Mouse (Mus musculus): ENCODE results near the gene Tns4.

Gene Tns4

DNA sequence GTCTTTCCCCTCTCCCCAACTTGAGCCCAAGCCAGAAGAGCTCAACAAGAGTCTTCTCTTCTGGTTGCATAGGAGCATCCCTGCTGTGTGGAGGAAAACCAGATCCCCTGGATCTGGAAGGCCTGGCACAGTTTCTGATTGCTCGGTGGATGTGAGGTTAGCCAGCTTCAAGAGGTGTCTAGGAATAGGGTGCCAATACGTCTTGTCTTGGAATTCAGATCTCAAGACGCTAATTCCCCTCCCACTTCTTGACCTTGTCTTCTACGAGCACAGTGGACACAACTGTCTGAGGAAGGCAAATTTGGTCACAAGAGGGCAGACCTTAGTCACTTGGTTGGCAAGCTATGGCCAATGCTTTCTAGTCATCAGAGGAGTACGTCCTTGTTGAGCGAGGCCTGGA, 45.5 kb downstream of the Tns4 start:
- no peak for DNase-seq

DNA sequence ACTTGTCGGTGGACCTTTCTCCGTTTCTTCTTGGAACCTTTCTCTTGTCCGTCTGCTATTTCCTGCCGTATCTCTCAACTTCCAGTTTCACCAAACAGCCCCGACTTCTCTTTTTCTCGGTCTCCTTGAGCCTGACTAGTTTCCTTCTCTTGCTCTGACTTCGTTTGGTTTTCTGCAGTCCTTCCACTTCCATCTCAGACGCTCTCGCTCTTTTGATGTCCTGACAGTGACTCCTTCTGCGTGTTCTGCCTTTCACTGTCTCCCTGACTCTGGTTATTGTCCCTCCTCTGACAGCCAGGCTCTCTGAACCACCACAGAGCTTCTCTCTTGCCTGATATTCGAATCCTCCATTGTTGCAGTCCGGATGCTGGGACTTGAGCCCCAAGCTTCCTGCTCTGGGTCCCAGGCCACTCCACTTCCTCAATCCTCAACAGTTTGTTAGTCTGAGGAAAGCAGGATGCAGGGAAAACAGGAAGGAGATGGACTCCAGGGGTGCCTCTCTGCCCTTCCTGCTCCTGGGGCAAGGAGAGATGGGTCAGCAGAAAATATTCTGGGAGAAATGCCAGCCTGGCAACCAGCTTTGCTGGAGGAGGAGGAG, 46.2 kb downstream of the Tns4 start:
- peak; percentile 67 to 77 for DNase-seq

DNA sequence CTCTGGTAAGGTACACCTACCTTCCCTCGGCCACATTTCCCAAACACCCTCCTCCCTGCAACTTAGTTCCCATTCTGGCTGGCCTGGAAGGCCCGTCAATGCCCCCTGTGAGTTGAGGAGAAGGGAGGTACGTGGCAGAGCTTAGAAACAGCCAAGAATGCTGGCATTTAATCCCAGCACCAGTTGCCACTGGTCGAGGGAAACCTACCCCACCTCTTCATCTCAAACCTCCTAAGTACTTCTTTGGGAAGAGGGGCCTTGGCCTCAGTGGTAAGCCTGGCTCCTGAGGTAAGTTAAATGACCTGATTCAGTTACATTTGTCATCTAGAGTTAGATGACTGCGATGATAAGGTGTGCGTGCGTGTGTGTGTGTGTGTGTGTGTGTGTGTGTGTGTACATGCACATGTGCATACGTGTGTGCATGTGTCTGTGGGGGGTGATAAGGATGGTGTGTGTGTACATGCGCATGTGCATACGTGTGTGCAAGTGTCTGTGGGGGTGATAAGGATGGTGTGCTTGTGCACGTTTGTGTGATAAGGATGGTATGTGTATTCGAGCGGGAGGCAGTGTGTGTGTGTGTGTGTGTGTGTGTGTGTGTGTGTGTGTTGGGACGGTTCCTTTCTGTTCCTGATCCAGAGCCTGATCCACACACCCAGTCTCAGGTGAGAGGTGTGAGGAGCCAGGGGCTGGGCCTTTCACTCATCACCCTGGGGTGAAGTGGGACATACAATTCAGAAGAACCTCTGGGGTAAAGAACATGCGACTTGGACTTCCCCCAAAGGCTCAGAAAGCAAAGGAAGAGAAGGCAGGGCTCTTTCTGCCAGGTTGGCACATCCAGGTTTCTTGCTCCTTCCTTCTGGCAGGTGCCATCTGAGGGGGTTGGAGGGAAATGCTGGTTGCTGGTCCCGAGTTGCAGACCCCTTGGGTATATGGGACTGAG, 47.0 kb downstream of the Tns4 start:
- no peak for DNase-seq

DNA sequence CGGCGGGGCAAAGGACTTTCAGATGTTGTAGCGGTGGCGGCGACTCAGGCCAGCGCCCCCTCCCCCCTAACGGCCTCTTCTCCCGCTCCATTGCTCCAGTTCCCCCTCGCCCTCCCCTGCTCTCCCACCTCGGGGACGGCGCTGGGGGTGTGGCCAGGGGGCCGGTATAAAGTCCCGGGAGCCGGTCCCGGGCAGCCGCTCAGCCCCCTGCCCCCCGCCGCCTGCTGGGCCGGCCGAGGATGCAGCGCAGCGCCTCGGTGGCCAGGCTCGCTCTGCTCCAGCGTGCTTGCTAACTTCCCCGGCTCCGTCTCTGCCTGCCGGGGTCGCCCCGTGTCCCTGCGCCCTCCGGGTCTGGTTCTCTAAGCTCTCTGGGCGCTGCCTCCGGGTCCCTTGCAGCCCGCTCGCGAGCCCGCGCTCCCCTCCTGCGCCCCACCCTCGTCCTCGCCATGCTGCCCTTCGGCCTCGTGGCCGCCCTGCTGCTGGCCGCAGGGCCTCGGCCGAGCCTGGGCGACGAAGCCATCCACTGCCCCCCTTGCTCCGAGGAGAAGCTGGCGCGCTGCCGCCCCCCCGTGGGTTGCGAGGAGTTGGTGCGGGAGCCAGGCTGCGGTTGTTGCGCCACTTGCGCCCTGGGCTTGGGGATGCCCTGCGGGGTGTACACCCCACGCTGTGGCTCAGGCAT, 47.9 kb downstream of the Tns4 start, which contains the start of gene Igfbp4:
Gene Igfbp4, plus strand, starts transcription at position 194 of the 679 bp plus-strand sequence.
- DNase-seq: peak; percentile 85 to 92

DNA sequence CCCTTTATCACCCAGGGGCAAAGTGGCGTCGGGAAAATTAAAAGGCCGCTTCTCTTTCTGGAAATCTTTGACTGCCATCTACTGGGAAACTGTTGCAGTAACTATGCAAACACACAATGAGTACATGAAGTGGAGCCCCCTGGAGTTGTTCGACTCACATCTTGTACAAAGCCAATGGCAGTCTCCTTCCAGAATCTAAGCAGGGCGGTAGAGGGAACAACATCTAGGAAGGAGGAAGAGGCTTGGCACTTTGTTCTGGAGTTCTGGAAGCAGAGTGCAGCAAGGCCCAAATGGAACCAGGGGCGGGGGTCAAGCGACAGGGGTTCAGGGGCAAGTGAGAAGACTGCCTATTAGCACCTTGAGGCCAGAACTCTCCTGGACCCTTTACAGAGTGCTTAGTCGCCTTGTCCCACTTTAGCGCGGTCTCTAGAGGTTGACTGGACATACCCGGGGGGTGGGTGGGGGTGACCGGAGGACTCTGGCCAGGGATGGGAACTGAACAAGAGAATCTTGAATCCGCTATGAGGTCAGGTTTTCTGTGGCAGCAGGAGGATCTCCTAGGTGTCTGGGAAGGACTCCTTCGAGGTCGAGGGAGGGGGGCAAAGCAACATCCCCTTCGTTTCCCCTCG, 48.6 kb downstream of the Tns4 start:
- DNase-seq: peak; percentile 26 to 68

DNA sequence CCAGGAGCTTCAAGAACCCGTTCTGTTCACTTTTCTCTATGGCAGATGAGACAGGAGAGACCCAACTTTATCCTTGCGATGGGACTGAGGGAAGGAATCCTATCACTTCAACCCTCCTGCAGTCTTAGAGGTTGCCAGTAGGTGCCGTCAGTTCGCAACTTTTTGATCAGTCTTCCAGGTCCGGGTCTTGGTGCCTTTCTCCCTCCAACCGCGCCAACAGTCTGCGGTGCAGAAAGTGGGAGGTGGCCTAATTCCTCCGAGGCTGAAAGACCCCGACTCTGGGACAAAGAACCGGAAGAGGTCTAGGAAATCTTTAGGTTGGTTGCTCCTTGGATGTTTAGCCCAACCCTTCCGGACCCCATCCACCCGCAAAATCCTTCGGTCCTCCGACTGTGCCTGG, 49.3 kb downstream of the Tns4 start:
- DNase-seq: peak; percentile 86 to 89

DNA sequence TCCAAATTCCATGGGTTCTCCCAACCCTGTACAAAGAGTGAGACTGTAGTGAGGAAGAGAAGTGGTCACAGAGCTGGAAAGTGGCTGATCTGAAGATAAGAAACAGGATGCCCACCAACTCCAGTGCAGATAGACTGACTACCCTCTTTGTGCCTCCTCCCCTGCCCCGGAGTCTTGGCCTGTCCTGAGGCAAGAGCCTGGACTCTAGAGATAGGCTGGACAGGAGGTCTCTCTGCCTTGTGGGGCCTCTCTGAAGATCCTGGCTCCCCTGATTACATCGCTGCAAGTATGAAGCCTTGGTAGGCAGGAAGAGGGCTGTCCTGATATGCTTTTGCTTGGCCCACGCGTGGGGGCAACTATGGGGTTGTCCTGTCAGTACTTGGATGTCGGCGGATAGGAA, 52.9 kb downstream of the Tns4 start:
- peak in 1 of 2 experiments; percentile 14 for DNase-seq

DNA sequence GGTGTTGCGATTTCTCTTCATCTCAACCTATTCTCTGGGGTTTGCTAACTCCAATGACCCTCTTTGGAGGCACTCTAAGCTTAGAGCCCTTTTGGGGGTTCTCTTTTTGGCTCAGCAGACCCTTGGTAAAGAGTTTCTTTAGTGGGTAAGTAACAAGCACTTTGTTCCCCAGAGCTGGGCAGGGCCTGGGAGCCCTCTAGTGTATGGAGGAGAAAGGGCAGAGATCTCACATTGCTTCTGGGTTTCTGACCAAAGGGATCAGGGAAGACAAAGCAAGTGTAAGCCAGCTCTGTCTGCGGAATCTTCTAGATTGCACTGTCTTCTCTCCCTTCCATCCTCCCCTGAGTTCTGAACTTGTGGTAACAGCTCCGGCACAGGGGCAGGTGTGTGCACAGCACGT, 53.8 kb downstream of the Tns4 start:
- DNase-seq: no peak

DNA sequence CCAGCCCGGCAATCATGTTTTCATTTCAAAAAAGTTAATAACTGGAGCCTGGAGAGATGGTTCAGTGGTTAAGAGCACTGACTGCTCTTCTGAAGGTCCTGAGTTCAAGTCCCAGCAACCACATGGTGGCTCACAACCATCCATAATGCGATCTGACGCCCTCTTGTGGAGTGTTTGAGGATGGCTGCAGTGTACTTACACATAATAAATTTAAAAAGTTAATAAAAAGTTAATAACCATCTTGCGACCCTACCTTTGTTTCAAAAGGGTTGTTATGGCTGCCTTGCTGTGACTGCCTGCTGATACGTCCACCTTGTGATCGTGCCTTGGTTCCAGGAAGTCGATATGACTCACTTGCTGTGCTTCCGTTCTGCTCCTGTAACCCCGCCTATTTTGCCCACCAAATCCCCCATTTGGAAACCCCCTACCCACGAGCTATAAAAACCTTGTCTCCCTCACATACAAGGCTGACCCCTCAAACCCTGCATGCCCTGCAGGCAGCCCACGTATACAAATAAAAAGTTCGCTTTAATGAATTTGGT, 62.1 kb downstream of the Tns4 start:
- DNase-seq: no peak

DNA sequence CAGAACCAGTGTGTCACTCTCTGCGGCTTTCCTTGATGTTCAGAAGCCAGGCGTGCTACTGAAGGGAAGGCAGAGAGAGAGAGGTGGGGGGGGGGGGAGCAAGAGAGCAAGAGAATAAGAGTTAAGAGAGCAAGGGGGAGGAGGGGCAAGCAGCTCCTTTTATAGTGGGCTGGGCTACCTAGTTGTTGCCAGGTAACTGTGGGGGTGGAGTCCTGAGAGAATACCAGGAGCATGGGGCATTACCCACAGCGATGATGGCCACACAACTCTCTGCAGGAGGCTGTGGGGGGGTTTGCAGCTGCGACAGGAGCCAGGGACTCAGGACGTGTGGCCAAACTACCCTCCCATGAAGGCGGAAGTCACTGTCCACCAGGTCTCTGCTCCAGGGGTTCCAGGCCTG, 63.2 kb downstream of the Tns4 start:
- no peak for DNase-seq

DNA sequence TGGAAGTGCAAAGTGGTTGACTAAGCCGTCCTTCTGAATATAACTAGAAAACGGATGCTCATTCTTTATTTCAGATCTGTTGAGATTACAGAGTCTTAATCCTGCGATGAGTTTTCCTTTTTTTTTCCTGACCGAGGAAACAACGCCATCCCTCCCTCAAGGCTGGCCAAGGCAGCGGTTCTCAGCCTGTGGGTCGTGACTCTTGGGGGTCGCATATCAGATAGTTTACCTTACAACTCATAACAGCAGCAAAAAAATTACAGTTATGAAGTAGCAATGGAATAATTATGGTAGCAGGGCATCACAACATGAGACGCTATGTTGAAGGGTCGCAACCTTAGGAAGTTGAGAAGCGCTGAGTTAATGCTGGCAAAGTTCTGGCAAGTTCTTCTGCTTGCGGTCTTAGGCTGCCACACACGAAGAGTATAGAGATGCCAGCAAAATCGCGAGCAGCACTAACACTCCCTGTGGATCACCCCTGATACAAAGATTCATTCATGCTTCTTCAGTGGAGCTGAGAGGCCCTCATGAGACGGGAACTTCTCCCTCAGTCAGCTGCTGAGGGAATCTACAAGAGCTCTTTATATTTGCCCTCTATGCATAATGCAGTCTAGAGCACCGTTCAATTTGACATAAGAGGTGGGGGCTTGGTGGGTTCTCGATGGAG, 64.5 kb downstream of the Tns4 start:
- no peak for DNase-seq

DNA sequence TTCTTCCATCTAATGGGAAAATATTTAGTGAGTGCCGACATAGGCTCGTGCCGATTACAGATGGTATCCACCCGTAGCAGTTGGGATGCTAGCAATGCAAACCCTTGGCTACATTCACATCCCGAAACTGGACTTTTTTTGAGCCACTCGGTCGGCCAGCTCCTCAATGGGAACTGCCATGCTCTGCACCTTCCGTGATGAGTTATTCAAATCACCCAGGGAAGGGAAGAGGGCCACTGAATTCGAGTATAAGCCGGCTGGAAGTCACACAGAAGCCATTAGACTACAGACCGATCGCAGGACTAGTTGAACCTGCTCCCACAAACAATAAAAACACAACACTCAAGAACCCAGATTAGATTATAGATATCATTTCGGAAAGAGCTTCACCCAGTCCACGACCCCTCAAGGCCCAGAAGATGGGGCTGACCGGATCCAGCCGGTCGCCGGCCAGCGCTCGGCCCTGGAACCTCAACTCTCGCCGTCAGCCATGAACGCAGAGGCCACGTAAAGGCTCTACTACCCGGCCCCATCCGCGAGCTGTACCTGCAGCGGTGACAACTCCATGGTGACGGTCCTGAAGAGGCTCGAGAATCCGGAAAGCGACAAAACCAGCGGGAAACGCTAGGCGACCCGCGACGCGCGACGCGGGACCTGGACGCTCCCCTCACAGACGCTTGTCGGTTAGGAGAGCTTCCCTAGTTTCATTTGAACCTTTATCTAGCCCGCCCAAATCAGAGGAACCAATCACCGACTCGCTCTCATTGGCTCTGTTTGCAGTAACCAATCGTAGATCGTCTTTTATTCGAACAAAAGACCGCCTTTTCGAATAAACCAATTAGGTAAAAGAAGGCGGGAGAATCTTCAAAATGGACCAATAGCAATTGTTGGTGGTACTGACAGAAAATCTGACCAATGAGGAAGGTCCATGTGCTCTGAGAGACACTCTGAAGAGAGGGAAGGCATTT, 65.3 kb downstream of the Tns4 start, which contains the start of gene Top2a:
Gene Top2a, minus strand, starts transcription at position 690 of the 968 bp plus-strand sequence.
- peak; percentile 76 to 96 for DNase-seq

DNA sequence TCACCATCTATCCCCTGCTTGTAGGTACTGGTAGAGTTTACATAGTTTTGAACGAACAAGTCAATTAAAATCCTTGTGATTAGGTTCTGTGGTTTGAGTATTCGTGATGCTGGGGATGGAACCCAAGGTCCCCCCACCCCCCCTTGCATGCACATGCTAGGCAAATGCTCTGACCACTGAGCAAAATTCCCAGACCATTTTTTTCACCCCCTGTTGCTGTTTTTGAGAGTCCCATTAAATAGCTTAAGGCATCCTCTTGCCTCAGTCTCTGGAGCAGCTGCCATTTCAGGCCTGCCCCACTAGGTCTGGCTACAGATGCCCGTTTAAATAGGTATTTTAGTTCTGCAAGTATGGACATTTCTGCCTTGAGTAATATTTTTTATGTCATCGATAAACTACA, 66.0 kb downstream of the Tns4 start:
- no peak for DNase-seq

DNA sequence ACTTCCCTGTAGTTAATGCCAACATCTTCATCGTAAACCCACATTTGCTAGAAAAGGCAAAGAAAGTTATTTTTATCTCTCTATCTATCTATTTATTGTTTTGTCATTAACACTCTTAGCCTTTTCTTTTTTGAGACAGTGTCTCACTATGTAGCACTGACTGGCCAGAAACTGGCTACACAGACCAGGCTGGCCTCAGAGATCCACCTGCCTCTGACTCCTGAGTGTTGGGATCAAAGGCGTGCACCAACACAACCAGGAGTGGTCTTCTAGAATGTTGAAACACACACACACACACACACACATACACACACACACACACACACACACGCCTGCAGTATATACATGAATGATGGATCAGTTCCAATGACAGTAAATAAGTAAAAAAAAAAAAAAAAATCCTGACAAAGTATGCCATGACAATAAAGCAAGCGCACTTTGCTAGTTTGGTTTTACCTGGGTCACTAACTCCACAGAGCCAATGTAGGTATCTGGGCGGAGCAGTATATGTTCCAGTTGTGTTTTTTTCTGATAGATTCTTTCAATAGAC, 66.6 kb downstream of the Tns4 start:
- DNase-seq: no peak

DNA sequence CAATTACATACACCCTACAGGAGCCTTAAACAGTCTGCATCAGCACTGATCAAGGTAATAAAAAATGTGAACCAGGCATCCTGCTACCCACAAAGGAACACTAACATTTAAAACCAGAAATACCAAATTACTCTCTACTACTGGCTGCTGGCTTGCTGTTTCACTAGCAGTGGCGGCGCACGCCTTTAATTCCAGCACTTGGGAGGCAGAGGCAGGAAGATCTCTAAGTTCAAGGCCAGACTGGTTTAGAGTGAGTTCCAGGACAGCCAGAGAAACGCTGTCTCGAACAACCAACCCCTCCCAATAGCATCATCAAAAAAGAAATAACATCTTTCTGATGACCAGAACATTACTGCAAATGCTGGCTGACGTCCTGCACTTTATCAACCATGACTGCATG, 69.3 kb downstream of the Tns4 start:
- DNase-seq: no peak
